Mouse (Mus musculus): ENCODE results near the gene Unc13d. TPM values are rescaled to one million over a fixed set of nuclear protein-coding genes. Genes with fewer than 3 reads are reported as not detected.

Gene Unc13d
- polyA plus RNA-seq, 1 experiment from 2014 or later, result 7.2 TPM

GRCm38 (mm10) chr11:116074436-116074991, 3.2 kb downstream of the Unc13d start:
- ATAC-seq (ENCODE audit: low read depth), result no peak
- peaks cover 4% of the 10 kb centered on the region; the same call in 1 of the 2 replicates for H3K36me3 ChIP-seq (ENCODE audit: control insufficient read depth, insufficient read depth, low read length)
- H3K27ac ChIP-seq (ENCODE audit: low read length), result no peak overlapping the region
- WGBS, result 48% methylated on average over 7 of the region's 7 CpGs
- H3K4me3 ChIP-seq (ENCODE audit: low read length), result no peak overlapping the region
- H3K9me3 ChIP-seq (ENCODE audit: control insufficient read depth, low read length), result no peaks in the 10 kb centered on the region
- H3K4me1 ChIP-seq (replicated peaks; ENCODE audit: control insufficient read depth, insufficient read depth, low read length), result peaks cover 19% of the 10 kb centered on the region
- H3K27me3 ChIP-seq (ENCODE audit: control insufficient read depth, insufficient read depth, low read depth, low read length), result no peaks in the 10 kb centered on the region
- H3K9ac ChIP-seq (ENCODE audit: low read length), result no peak overlapping the region
- H3K4me2 ChIP-seq (ENCODE audit: low read depth, low read length), result no peak overlapping the region

GRCm38 (mm10) chr11:116072608-116073007, 5.2 kb downstream of the Unc13d start:
- no peaks in the 10 kb centered on the region for H3K9me3 ChIP-seq (ENCODE audit: control insufficient read depth, low read length)
- no peak overlapping the region for H3K27ac ChIP-seq (ENCODE audit: low read length)
- WGBS, result 66% methylated on average over 3 of the region's 3 CpGs
- H3K4me2 ChIP-seq (ENCODE audit: low read depth, low read length), result no peak overlapping the region
- H3K4me3 ChIP-seq (ENCODE audit: low read length), result no peak overlapping the region
- no peak overlapping the region for H3K9ac ChIP-seq (ENCODE audit: low read length)
- no peaks in the 10 kb centered on the region for H3K36me3 ChIP-seq (ENCODE audit: control insufficient read depth, insufficient read depth, low read length)
- H3K4me1 ChIP-seq (replicated peaks; ENCODE audit: control insufficient read depth, insufficient read depth, low read length), result peaks cover 10% of the 10 kb centered on the region
- 0 out of 2 replicates have a peak, but pooled peaks have one; percentile 22 for ATAC-seq (ENCODE audit: low read depth)
- H3K27me3 ChIP-seq (ENCODE audit: control insufficient read depth, insufficient read depth, low read depth, low read length), result no peaks in the 10 kb centered on the region

GRCm38 (mm10) chr11:116071510-116071909, 6.3 kb downstream of the Unc13d start:
- Histone ChIP-seq H3K4me1 (replicated peaks; ENCODE audit: control insufficient read depth, insufficient read depth, low read length) (no peaks in the 10 kb centered on the region; the same call in 1 of the 2 replicates), H3K36me3 (ENCODE audit: control insufficient read depth, insufficient read depth, low read length) (no peaks in the 10 kb centered on the region), H3K4me3 (ENCODE audit: low read length) (no peak overlapping the region), H3K9ac (ENCODE audit: low read length) (no peak overlapping the region), H3K27me3 (ENCODE audit: control insufficient read depth, insufficient read depth, low read depth, low read length) (no peaks in the 10 kb centered on the region), H3K4me2 (ENCODE audit: low read depth, low read length) (no peak overlapping the region), H3K9me3 (ENCODE audit: control insufficient read depth, low read length) (no peaks in the 10 kb centered on the region), H3K27ac (ENCODE audit: low read length) (no peak overlapping the region)
- WGBS, result 56% methylated on average over 5 of the region's 5 CpGs
- ATAC-seq (ENCODE audit: low read depth), result no peak

GRCm38 (mm10) chr11:116065345-116065744, 12.4 kb downstream of the Unc13d start:
- Histone ChIP-seq H3K9me3 (ENCODE audit: control insufficient read depth, low read length) (no peaks in the 10 kb centered on the region), H3K36me3 (ENCODE audit: control insufficient read depth, insufficient read depth, low read length) (peaks cover 10% of the 10 kb centered on the region; the same call in 1 of the 2 replicates), H3K4me1 (replicated peaks; ENCODE audit: control insufficient read depth, insufficient read depth, low read length) (no peaks in the 10 kb centered on the region), H3K4me2 (ENCODE audit: low read depth, low read length) (no peak overlapping the region), H3K27me3 (ENCODE audit: control insufficient read depth, insufficient read depth, low read depth, low read length) (no peaks in the 10 kb centered on the region), H3K9ac (ENCODE audit: low read length) (no peak overlapping the region), H3K27ac (ENCODE audit: low read length) (no peak overlapping the region), H3K4me3 (ENCODE audit: low read length) (no peak overlapping the region)
- WGBS, result 75% methylated on average over 12 of the region's 12 CpGs
- no peak for ATAC-seq (ENCODE audit: low read depth)

GRCm38 (mm10) chr11:116064187-116064867, 13.4 kb downstream of the Unc13d start:
- Histone ChIP-seq H3K4me2 (ENCODE audit: low read depth, low read length) (no peak overlapping the region), H3K27ac (ENCODE audit: low read length) (no peak overlapping the region), H3K36me3 (ENCODE audit: control insufficient read depth, insufficient read depth, low read length) (peaks cover 14% of the 10 kb centered on the region; the same call in 1 of the 2 replicates), H3K4me3 (ENCODE audit: low read length) (no peak overlapping the region), H3K9me3 (ENCODE audit: control insufficient read depth, low read length) (no peaks in the 10 kb centered on the region), H3K9ac (ENCODE audit: low read length) (no peak overlapping the region), H3K4me1 (replicated peaks; ENCODE audit: control insufficient read depth, insufficient read depth, low read length) (no peaks in the 10 kb centered on the region), H3K27me3 (ENCODE audit: control insufficient read depth, insufficient read depth, low read depth, low read length) (no peaks in the 10 kb centered on the region)
- ATAC-seq (ENCODE audit: low read depth), result no peak
- 66% methylated on average over 23 of the region's 23 CpGs for WGBS

- Histone ChIP-seq H3K9ac (ENCODE audit: low read length) (no peak overlapping the region), H3K27me3 (ENCODE audit: control insufficient read depth, insufficient read depth, low read depth, low read length) (no peaks in the 10 kb centered on the region), H3K9me3 (ENCODE audit: control insufficient read depth, low read length) (no peaks in the 10 kb centered on the region), H3K4me3 (ENCODE audit: low read length) (no peak overlapping the region), H3K36me3 (ENCODE audit: control insufficient read depth, insufficient read depth, low read length) (peaks cover 19% of the 10 kb centered on the region; the same call in 1 of the 2 replicates), H3K4me1 (replicated peaks; ENCODE audit: control insufficient read depth, insufficient read depth, low read length) (no peaks in the 10 kb centered on the region), H3K27ac (ENCODE audit: low read length) (no peak overlapping the region), H3K4me2 (ENCODE audit: low read depth, low read length) (no peak overlapping the region)
- 52% methylated on average over 13 of the region's 13 CpGs for WGBS
- ATAC-seq (ENCODE audit: low read depth), result no peak
Measured at GRCm38 (mm10) chr11:116063562-116063961, 14.2 kb downstream of the Unc13d start.

GRCm38 (mm10) chr11:116062521-116062920, 15.2 kb downstream of the Unc13d start:
- no peak overlapping the region for H3K27ac ChIP-seq (ENCODE audit: low read length)
- H3K36me3 ChIP-seq (ENCODE audit: control insufficient read depth, insufficient read depth, low read length), result peaks cover 27% of the 10 kb centered on the region
- no peak for ATAC-seq (ENCODE audit: low read depth)
- no peaks in the 10 kb centered on the region for H3K27me3 ChIP-seq (ENCODE audit: control insufficient read depth, insufficient read depth, low read depth, low read length)
- H3K4me2 ChIP-seq (ENCODE audit: low read depth, low read length), result no peak overlapping the region
- no peaks in the 10 kb centered on the region for H3K9me3 ChIP-seq (ENCODE audit: control insufficient read depth, low read length)
- WGBS, result 65% methylated on average over 8 of the region's 8 CpGs
- H3K4me3 ChIP-seq (ENCODE audit: low read length), result no peak overlapping the region
- no peak overlapping the region for H3K9ac ChIP-seq (ENCODE audit: low read length)
- no peaks in the 10 kb centered on the region for H3K4me1 ChIP-seq (replicated peaks; ENCODE audit: control insufficient read depth, insufficient read depth, low read length)

- no peak for ATAC-seq (ENCODE audit: low read depth)
- Histone ChIP-seq H3K27me3 (ENCODE audit: control insufficient read depth, insufficient read depth, low read depth, low read length) (no peaks in the 10 kb centered on the region), H3K36me3 (ENCODE audit: control insufficient read depth, insufficient read depth, low read length) (peaks cover 33% of the 10 kb centered on the region), H3K4me1 (replicated peaks; ENCODE audit: control insufficient read depth, insufficient read depth, low read length) (no peaks in the 10 kb centered on the region), H3K9ac (ENCODE audit: low read length) (no peak overlapping the region), H3K9me3 (ENCODE audit: control insufficient read depth, low read length) (no peaks in the 10 kb centered on the region), H3K27ac (ENCODE audit: low read length) (no peak overlapping the region), H3K4me3 (ENCODE audit: low read length) (no peak overlapping the region), H3K4me2 (ENCODE audit: low read depth, low read length) (no peak overlapping the region)
- 81% methylated on average over 13 of the region's 13 CpGs for WGBS
Measured at GRCm38 (mm10) chr11:116061641-116062415, 15.9 kb downstream of the Unc13d start.

GRCm38 (mm10) chr11:116060596-116060995, 17.2 kb downstream of the Unc13d start:
- H3K9ac ChIP-seq (ENCODE audit: low read length), result no peak overlapping the region
- WGBS, result 62% methylated on average over 9 of the region's 9 CpGs
- H3K27ac ChIP-seq (ENCODE audit: low read length), result peak overlapping the region; percentile 50
- ATAC-seq (ENCODE audit: low read depth), result peak; percentile 76
- no peak overlapping the region for H3K4me3 ChIP-seq (ENCODE audit: low read length)
- no peaks in the 10 kb centered on the region for H3K4me1 ChIP-seq (replicated peaks; ENCODE audit: control insufficient read depth, insufficient read depth, low read length)
- no peaks in the 10 kb centered on the region for H3K27me3 ChIP-seq (ENCODE audit: control insufficient read depth, insufficient read depth, low read depth, low read length)
- H3K9me3 ChIP-seq (ENCODE audit: control insufficient read depth, low read length), result no peaks in the 10 kb centered on the region
- peaks cover 43% of the 10 kb centered on the region for H3K36me3 ChIP-seq (ENCODE audit: control insufficient read depth, insufficient read depth, low read length)
- no peak overlapping the region for H3K4me2 ChIP-seq (ENCODE audit: low read depth, low read length)

Data from lung, embryonic 16.5 days (tissue).